Mouse (Mus musculus) cerebellum, adult 9-10 months (tissue): ENCODE measurements around the gene Adam22.
A peak's percentile ranks its signal among the peaks of the same experiment; 100 is the strongest.

Experiments
- DNase-seq: peaks from one replicate; pipeline ENCODE4 v3.0.0; 2022

Adam22 gene

GRCm38 (mm10) chr5:8146146-8146545, 221.8 kb downstream of the Adam22 start:
- DNase-seq, result no peak

GRCm38 (mm10) chr5:8145473-8145872, 222.5 kb downstream of the Adam22 start:
- no peak for DNase-seq

GRCm38 (mm10) chr5:8132546-8132945, 235.4 kb downstream of the Adam22 start:
- no peak for DNase-seq

GRCm38 (mm10) chr5:8131918-8132317, 236.0 kb downstream of the Adam22 start:
- DNase-seq, result peak; percentile 61

GRCm38 (mm10) chr5:8129750-8130149, 238.2 kb downstream of the Adam22 start:
- peak; percentile 44 for DNase-seq

GRCm38 (mm10) chr5:8120926-8121325, 247.0 kb downstream of the Adam22 start:
- peak; percentile 61 for DNase-seq

- no peak for DNase-seq
Observed at GRCm38 (mm10) chr5:8120087-8120486, 247.9 kb downstream of the Adam22 start.

GRCm38 (mm10) chr5:8116561-8117168, 251.3 kb downstream of the Adam22 start:
- no peak for DNase-seq

GRCm38 (mm10) chr5:8112246-8112645, 255.7 kb downstream of the Adam22 start:
- DNase-seq, result peak; percentile 92

- peak; percentile 54 for DNase-seq
Observed at GRCm38 (mm10) chr5:8111691-8112090, 256.3 kb downstream of the Adam22 start.

- DNase-seq, result peak; percentile 98
Observed at GRCm38 (mm10) chr5:8095689-8096088, 272.3 kb downstream of the Adam22 start.

GRCm38 (mm10) chr5:8094921-8095320, 273.0 kb downstream of the Adam22 start:
- peak; percentile 72 for DNase-seq

GRCm38 (mm10) chr5:8088147-8088546, 279.8 kb downstream of the Adam22 start:
- no peak for DNase-seq

GRCm38 (mm10) chr5:8085661-8086060, 282.3 kb downstream of the Adam22 start:
- no peak for DNase-seq

- DNase-seq, result no peak
Observed at GRCm38 (mm10) chr5:8082800-8083509, 285.0 kb downstream of the Adam22 start.

- no peak for DNase-seq
Observed at GRCm38 (mm10) chr5:8077481-8077880, 290.5 kb downstream of the Adam22 start.

- no peak for DNase-seq
Observed at GRCm38 (mm10) chr5:8073901-8074561, 293.9 kb downstream of the Adam22 start.

GRCm38 (mm10) chr5:8073406-8073805, 294.6 kb downstream of the Adam22 start:
- no peak for DNase-seq

- no peak for DNase-seq
Observed at GRCm38 (mm10) chr5:8063207-8063606, 304.8 kb downstream of the Adam22 start.

- DNase-seq, result no peak
Observed at GRCm38 (mm10) chr5:8062469-8062868, 305.5 kb downstream of the Adam22 start.

- peak; percentile 43 for DNase-seq
Observed at GRCm38 (mm10) chr5:8058056-8058455, 309.9 kb downstream of the Adam22 start.

- no peak for DNase-seq
Observed at GRCm38 (mm10) chr5:8057018-8057323, 311.0 kb downstream of the Adam22 start.

GRCm38 (mm10) chr5:8056141-8057017, 311.6 kb downstream of the Adam22 start:
- DNase-seq, result peak; percentile 82
